Mouse (Mus musculus) heart, adult 2 months (tissue): ENCODE measurements around the gene Sucla2.

Source experiments
- EP300 ChIP-seq: fragments of 200-500 bp; IDR thresholded peaks from 2 replicates; pipeline ENCODE4 v1.6.1; 2011; ENCODE audit warnings: low read depth, low read length, control low read depth; ENCODE audit not compliant: insufficient read depth
- POLR2A ChIP-seq: fragments of 200-500 bp; IDR thresholded peaks from 2 replicates; pipeline ENCODE4 v1.6.1; 2011; ENCODE audit warnings: mild to moderate bottlenecking, low read depth, low read length, control low read depth; ENCODE audit not compliant: insufficient read depth

- TF ChIP-seq POLR2A, result no peak
- TF ChIP-seq EP300, result peak; percentile 95
These were observed 106.4 kb downstream of the Sucla2 start for GRCm38 (mm10) chr14:73631511-73631910.
